Mouse (Mus musculus): ENCODE results near the gene Gm17455. TPM values are rescaled to one million over a fixed set of nuclear protein-coding genes. Genes with fewer than 3 reads are reported as not detected.

Gene Gm17455
- total RNA-seq (2023): 2.1 TPM

DNA sequence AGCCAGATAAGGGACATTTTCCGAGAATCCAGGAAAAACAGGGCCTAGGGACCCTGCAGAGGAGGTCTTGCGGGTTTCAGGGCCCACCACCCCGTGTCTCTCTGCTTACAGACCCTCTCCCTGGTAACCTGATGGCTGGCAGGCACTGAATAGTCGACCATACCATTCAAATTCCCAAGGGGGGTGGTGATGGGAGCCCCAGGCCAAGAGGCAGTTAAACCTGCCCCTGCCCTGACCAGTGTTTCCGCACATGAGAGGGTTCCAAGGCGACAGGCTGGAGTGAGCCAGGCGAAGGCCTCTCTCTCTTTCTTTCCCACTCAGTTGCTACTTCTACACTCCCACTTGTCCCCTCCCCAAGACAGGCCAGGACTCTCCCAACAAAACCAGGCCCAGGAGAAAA, at the start of gene Gm17455:
Gene Gm17455 (plus strand): TSS at position 278 of the 400 bp plus-strand sequence.

Other genes with a start within 250 kb of the Gm17455 start
- gene Chst3, start 180.5 kb upstream of the Gm17455 start, total RNA-seq (2023): 11.3 TPM
- gene Psap, start 122.1 kb upstream of the Gm17455 start, total RNA-seq (2023): 360 TPM
- 283 TPM for gene Vsir, start 52.9 kb upstream of the Gm17455 start, total RNA-seq (2023)

All from CD4-positive naive resting alpha-beta T cell, adult 76 days (primary cell).